Mouse (Mus musculus): ENCODE results near the gene Tbc1d9b. TPM values are rescaled to one million over a fixed set of nuclear protein-coding genes. Genes with fewer than 3 reads are reported as not detected.

Gene Tbc1d9b
- total RNA-seq, 2 experiments from 2014 or later: 6.1 to 30.5 TPM

DNA sequence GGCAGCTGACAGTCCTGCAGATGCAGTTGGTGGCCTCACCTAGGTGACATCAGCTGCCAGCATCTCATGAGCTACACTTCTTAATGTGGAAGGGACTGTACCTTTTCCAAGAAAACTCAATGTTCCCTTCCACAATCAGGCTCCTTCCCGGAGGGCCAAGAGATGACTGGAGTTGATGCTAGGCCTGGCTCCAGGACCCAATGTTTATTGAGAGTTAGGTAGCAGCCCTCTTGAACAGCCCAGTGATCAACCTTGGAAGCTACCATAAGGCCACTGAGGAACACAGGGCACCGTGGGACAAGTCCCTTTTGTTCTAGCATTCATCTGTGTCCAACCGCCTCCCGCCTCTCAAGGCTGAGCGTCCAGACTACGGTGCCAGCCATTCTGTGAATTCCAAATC is 1.1 kb downstream of the Tbc1d9b start:
- no peak for ATAC-seq (replicated peaks; ENCODE audit: low FRiP score, poor library complexity, severe bottlenecking)

GRCm38 (mm10) chr11:50134136-50134859 is 3.1 kb downstream of the Tbc1d9b start:
- ATAC-seq (replicated peaks; ENCODE audit: low FRiP score, poor library complexity, severe bottlenecking): no peak

GRCm38 (mm10) chr11:50138206-50138822 is 7.1 kb downstream of the Tbc1d9b start:
- ATAC-seq (replicated peaks; ENCODE audit: low FRiP score, poor library complexity, severe bottlenecking): 0 out of 2 replicates have a peak, but pooled peaks have one; percentile 60

DNA sequence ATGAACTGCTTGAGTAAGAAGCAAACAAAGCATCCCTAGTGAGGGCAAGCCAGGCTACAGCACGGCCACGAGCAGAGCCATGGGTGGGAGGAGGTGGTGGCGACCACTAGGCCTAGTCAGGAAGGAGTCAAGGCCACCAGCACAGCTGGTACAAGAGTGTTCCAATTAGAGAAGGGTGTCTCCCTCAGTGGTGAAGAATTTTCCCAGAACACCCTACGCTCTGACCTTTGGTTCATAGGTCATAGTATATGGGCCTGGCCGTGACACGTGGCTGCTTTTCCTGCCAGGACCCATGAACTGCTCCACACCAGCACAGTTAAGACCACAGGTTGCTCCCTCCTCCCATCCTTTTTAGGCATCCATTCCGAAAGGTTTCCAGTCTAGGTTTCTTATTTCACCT is 8.4 kb downstream of the Tbc1d9b start:
- ATAC-seq (replicated peaks; ENCODE audit: low FRiP score, poor library complexity, severe bottlenecking): no peak

DNA sequence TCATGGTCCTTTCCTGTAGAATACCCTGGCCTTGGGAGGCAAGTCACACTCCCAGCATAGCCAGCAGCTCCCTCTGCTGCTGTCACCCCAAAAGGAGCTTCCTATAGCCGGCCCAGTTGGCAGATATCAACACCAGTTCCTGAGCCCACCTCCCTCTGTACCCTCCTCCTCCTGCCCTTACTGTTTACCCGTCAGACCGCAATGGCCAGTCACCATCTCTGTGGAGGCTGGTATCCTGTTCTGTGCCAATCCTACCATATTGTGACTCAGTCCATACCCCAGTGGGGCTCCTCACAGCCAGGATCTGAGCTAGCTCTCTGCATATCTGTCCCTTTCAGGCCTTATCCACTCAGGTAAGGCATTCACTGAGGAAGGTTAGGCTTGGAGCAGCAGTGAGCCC is 14.3 kb downstream of the Tbc1d9b start:
- no peak for ATAC-seq (replicated peaks; ENCODE audit: low FRiP score, poor library complexity, severe bottlenecking)

- ATAC-seq (replicated peaks; ENCODE audit: low FRiP score, poor library complexity, severe bottlenecking): no peak
Observed at GRCm38 (mm10) chr11:50146121-50146520, 14.9 kb downstream of the Tbc1d9b start.

GRCm38 (mm10) chr11:50147267-50147957 is 16.2 kb downstream of the Tbc1d9b start:
- ATAC-seq (replicated peaks; ENCODE audit: low FRiP score, poor library complexity, severe bottlenecking): no peak

- no peak for ATAC-seq (replicated peaks; ENCODE audit: low FRiP score, poor library complexity, severe bottlenecking)
Observed at GRCm38 (mm10) chr11:50147958-50148476, 16.8 kb downstream of the Tbc1d9b start.

GRCm38 (mm10) chr11:50149200-50149599 is 18.0 kb downstream of the Tbc1d9b start:
- no peak for ATAC-seq (replicated peaks; ENCODE audit: low FRiP score, poor library complexity, severe bottlenecking)

- no peak for ATAC-seq (replicated peaks; ENCODE audit: low FRiP score, poor library complexity, severe bottlenecking)
Observed at GRCm38 (mm10) chr11:50149603-50150150, 18.5 kb downstream of the Tbc1d9b start.

- no peak for ATAC-seq (replicated peaks; ENCODE audit: low FRiP score, poor library complexity, severe bottlenecking)
Observed at GRCm38 (mm10) chr11:50151374-50151773, 20.2 kb downstream of the Tbc1d9b start.

GRCm38 (mm10) chr11:50154166-50154565 is 23.0 kb downstream of the Tbc1d9b start:
- no peak for ATAC-seq (replicated peaks; ENCODE audit: low FRiP score, poor library complexity, severe bottlenecking)

- ATAC-seq (replicated peaks; ENCODE audit: low FRiP score, poor library complexity, severe bottlenecking): no peak
Observed at GRCm38 (mm10) chr11:50154777-50155520, 23.8 kb downstream of the Tbc1d9b start.

DNA sequence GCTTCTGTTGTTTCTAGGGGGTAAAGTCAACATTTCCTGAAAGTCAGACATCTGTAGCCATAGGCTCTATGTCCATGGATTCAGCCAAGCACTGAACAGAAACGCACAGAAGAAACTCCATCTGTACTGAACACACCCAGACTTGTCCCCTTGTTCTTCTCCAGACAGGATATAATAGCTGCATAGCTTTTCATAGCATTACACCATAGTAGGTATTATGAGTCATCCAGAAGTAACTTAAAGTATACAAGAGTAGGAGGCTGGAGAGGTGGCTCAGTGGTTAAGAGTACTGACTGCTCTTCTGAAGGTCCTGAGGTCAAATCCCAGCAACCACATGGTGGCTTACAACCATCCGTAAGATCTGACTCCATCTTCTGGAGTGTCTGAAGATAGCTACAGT is 24.6 kb downstream of the Tbc1d9b start:
- no peak for ATAC-seq (replicated peaks; ENCODE audit: low FRiP score, poor library complexity, severe bottlenecking)

DNA sequence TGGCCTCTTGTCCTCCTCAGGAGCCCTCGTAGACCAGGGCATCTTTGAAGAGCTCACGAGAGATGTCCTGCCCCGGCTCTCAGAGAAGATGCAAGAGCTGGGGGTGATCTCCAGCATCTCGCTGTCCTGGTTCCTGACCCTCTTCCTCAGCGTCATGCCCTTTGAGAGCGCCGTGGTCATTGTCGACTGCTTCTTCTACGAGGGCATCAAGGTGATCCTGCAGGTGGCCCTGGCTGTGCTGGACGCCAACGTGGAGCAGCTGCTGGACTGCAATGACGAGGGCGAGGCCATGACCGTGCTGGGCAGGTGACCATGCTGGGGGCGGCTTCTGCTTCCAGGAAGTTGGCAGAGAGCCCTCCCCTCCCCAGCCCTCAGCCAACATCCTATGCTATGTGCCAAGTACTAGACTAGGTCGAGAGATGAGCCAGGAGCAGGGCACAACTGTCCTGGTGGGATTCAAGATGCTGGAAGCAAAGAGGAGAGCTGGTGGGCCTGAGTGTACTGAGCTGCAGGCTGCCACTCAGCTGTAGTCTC is 25.6 kb downstream of the Tbc1d9b start:
- no peak for ATAC-seq (replicated peaks; ENCODE audit: low FRiP score, poor library complexity, severe bottlenecking)

- ATAC-seq (replicated peaks; ENCODE audit: low FRiP score, poor library complexity, severe bottlenecking): no peak
Observed at GRCm38 (mm10) chr11:50158346-50158745, 27.1 kb downstream of the Tbc1d9b start.

DNA sequence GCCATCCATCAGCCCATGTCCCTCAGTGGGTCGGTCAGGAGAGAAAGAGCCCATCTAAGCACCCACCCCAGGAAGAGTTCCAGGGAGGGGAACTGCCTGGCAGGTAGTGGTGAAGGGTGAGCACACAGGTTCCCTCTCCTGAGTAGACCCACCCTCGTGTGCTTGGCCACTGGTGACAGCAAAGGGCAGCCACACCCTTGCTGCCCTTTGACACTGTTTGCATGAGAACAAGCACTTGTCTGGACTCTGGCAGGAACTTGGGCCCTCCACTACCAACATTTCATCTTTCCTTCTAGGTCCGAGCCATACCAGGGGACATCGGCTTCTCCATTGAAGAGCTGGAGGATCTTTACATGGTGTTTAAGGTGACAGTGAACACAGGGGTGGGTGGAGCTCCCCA is 28.2 kb downstream of the Tbc1d9b start:
- no peak for ATAC-seq (replicated peaks; ENCODE audit: low FRiP score, poor library complexity, severe bottlenecking)

DNA sequence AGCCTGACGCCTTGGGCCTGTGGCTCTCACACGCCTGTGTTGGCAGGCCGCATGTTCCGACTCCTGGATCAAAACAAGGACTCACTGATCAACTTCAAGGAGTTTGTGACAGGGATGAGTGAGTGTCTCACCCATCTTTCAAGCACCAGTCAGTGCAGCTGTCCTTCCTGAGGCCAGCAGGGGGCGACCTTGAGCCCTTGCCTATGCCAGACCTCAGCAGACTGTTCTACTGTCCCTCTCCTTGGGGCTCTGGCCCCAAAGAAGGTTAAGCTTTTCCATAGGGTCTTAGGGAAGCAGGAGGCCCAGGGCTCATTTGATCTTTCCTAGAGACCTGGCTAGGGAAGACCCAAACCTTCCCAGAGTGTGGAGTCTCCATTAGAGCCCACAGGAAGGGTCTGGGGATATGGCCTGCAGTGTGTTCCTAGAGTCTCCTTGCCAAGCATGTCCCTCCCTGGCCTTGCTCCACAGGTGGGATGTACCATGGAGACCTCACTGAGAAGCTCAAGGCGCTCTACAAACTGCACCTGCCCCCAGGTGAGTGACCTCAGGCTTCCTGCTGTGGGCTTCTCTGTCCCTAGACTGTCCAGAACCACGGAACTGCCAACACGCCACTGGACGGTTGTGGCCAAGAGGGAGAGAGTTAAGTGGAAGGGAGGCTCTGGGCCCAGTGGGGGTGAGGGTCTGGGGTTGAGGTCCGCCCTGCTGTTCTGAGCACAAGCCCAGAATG is 30.5 kb downstream of the Tbc1d9b start:
- ATAC-seq (replicated peaks; ENCODE audit: low FRiP score, poor library complexity, severe bottlenecking): peak; percentile 85

All from erythroblast, adult 5-6 weeks (primary cell).